Mouse (Mus musculus) right cerebral cortex, postnatal 10 days (tissue): ENCODE measurements at regions not wholly inside any gene's neighbourhood (a gene's known extent, or its start where the extent isn't known, plus 50 kb on each side); places are given as distances from the start of the nearest gene placed in this dataset.

ENCODE experiments used
- DNase-seq, 2 experiments: peaks; one replicate each; pipeline ENCODE4 v3.0.0; 2021; ENCODE audit warnings: low spot score in 2 of 2

DNA sequence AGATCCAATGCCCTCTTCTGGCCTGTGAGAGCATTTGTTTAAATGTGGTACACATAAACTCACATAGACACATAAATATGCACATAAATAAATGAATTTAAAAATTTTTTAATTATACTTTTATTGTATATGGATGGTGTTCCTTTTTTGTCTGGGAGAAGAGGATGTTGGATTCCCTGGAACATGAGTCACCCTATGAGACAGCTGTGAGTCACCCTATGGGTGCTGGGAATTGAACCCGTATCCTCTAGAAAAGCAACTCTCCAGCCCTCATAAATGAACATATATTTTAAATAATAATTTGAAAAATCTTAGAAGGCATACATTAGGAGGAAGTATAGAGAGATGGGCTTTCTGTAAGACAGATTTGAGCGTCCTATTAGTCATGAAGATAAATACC is 76.1 kb upstream of the Dynlt3 start:
- DNase-seq, result no peak

- DNase-seq, result no peak
Observed at GRCm38 (mm10) chrX:9742518-9742917, 79.7 kb upstream of the Dynlt3 start.

GRCm38 (mm10) chrX:9747305-9747938 is 84.6 kb upstream of the Dynlt3 start:
- DNase-seq, result peak; percentile 27 to 47

DNA sequence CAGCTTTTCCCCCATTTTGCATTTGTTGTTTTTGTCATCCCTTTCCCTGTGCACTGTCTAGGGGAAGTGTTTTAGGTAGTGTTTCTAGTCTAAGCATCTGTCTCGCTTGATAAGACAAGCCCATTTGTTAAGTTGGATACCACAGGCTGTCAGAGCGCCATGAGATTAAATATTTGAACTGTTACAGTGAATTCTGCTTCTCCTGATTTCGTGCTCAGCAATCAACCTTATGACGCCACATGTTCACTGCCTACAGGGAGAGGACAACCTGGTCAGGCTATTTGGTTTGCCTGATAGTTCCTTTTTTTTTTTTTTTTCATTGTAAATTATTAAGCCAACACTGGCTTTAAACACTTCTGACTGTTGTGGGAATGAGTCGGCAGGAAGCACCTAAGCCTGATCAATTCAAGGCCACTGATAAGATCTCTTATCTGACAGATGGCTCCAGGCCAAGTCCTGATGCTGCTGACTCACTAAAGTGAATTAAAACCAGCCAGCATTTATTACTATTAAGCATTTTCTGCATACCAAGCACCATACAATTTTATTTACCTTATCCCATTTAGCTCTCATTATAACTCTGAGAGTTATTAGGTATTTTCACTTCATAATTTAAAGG is 90.3 kb upstream of the Dynlt3 start:
- DNase-seq, result no peak

DNA sequence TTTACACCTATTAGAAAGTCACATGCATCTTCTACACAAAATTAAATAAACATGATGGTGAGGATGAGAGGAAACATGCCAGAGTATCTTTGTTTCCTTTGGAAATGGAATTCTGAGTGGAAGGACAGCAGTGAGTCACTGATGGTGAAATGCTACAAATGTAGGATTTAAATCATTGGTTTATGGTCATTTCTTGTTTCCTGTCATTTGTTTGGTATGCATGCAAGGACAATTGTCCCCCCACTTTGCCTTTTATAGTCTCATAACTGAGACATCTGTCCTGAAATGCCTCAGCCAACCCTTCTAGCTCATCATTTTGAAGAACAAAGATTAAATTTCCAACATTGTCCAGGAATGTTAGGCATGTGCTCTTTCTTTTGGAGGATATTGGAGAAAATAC is 77.2 kb upstream of the Hypm start:
- no peak for DNase-seq

DNA sequence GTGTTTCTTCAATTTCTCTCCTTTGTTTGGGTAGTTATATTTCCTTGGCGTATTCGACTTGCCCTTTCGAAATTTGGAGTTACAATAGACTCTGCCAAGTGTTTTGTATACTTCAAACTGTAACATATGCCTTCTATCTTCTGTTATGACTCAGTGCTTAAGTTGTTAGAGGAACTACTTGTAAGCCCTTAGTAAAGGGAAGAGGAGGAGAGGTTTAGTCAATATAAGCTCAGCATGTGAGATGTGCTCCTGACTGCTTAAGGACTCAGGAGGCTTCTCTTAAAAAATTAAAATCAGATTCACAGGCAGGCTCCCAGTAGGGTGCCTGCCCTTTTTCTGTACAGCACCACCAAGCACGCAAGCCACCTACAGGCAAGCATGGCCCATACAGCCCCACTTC is 69.2 kb upstream of the Hypm start:
- DNase-seq, result no peak

GRCm38 (mm10) chrX:9789542-9789941 is 57.2 kb upstream of the Hypm start:
- peak in 1 of 2 experiments; percentile 17 for DNase-seq
